Comparison of ENCODE assay signal across 7 mouse cellular contexts in the genomic region with DNA sequence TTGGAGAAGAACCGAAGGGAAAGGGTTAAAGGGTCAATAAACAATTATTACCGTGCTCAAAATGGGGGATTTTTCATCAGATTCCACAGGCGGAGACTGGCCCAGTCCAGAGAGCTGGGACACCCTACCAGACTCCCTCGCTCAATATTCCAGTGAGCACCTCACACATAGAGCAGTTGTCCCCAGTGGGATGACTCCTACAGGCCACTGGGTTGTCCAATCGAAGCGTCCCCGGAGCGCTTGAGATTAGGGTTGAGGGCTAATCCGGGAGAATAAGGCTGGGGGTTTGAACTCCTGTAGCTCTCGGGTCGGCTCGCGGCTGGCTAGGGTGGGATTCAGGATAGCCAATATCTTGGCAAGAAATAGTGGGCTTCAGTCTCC. TPM values are rescaled to one million over a fixed set of nuclear protein-coding genes. Genes with fewer than 3 reads are reported as not detected.
A peak's percentile ranks its signal among the peaks of the same experiment; 100 is the strongest.
DNase-seq lines count a peak whose midpoint lies in the region; ATAC-seq and TF ChIP-seq lines count a peak whose summit lies in the region.

No protein-coding gene starts in this region.

- no peak for TF ChIP-seq POLR2A in limb, embryonic 14.5 days (IDR thresholded peaks at IDR 0.05; ENCODE audit: borderline replicate concordance, extremely low read depth, insufficient read depth, insufficient read length)

- H3K9ac ChIP-seq in lung, postnatal 0 days (replicated peaks; ENCODE audit: low read depth): no peak overlapping the region
- no peak overlapping the region for H3K9ac ChIP-seq in forebrain, embryonic 14.5 days (ENCODE audit: low read length)
- no peak overlapping the region for H3K9ac ChIP-seq in limb, embryonic 14.5 days (ENCODE audit: low read depth, low read length, severe bottlenecking)
- H3K9ac ChIP-seq in stomach, embryonic 15.5 days: no peak overlapping the region

- no peaks in the 10 kb centered on the region for H3K36me3 ChIP-seq in lung, postnatal 0 days (ENCODE audit: insufficient read depth, low read length)
- no peaks in the 10 kb centered on the region for H3K36me3 ChIP-seq in forebrain, embryonic 14.5 days (ENCODE audit: control insufficient read depth, insufficient read depth, low read length)
- H3K36me3 ChIP-seq in limb, embryonic 14.5 days (ENCODE audit: control insufficient read depth, insufficient read depth, low read length): no peaks in the 10 kb centered on the region
- H3K36me3 ChIP-seq in stomach, embryonic 15.5 days: no peaks in the 10 kb centered on the region

- peak overlapping the region; percentile 46 for H3K4me3 ChIP-seq in lung, postnatal 0 days (ENCODE audit: low read depth, low read length)
- H3K4me3 ChIP-seq in forebrain, embryonic 14.5 days (ENCODE audit: low read depth, low read length): peak overlapping the region; percentile 38
- H3K4me3 ChIP-seq in limb, embryonic 14.5 days (replicated peaks; ENCODE audit: low read length): peak overlapping the region; percentile 46
- peak overlapping the region; percentile 43 for H3K4me3 ChIP-seq in stomach, embryonic 15.5 days (replicated peaks)

- no peak for TF ChIP-seq CTCF in lung, postnatal 0 days (IDR thresholded peaks at IDR 0.05)

- ATAC-seq in lung, postnatal 0 days: no peak
- no peak for ATAC-seq in forebrain, embryonic 14.5 days
- peak; percentile 17; the same call in 1 of the 2 replicates for ATAC-seq in limb, embryonic 14.5 days (ENCODE audit: low FRiP score, low read depth)
- no peak for ATAC-seq in stomach, embryonic 15.5 days (ENCODE audit: insufficient read depth, low FRiP score, low read depth)
- ATAC-seq in megakaryocyte-erythroid progenitor cell, adult 5-6 weeks (replicated peaks; ENCODE audit: low FRiP score, low TSS enrichment, poor library complexity, severe bottlenecking): no peak; the same call in 1 of the 2 replicates

- peaks cover 79% of the 10 kb centered on the region for H3K27me3 ChIP-seq in lung, postnatal 0 days (replicated peaks; ENCODE audit: insufficient read depth, low read length)
- H3K27me3 ChIP-seq in forebrain, embryonic 14.5 days (replicated peaks; ENCODE audit: control insufficient read depth, insufficient read depth, low read length): peaks cover 85% of the 10 kb centered on the region
- peaks cover 81% of the 10 kb centered on the region for H3K27me3 ChIP-seq in limb, embryonic 14.5 days (ENCODE audit: control insufficient read depth, insufficient read depth, low read length)
- H3K27me3 ChIP-seq in stomach, embryonic 15.5 days (replicated peaks): peaks cover 78% of the 10 kb centered on the region

- H3K9me3 ChIP-seq in lung, postnatal 0 days (ENCODE audit: low read length): no peaks in the 10 kb centered on the region
- H3K9me3 ChIP-seq in forebrain, embryonic 14.5 days (replicated peaks; ENCODE audit: control insufficient read depth, low read length): no peaks in the 10 kb centered on the region
- no peaks in the 10 kb centered on the region for H3K9me3 ChIP-seq in limb, embryonic 14.5 days (ENCODE audit: control insufficient read depth, low read length)
- H3K9me3 ChIP-seq in stomach, embryonic 15.5 days: no peaks in the 10 kb centered on the region

- WGBS in lung, postnatal 0 days: 3% methylated on average over 13 of the region's 13 CpGs
- WGBS in forebrain, embryonic 14.5 days: 0% methylated on average over 13 of the region's 13 CpGs
- WGBS in limb, embryonic 14.5 days: 1% methylated on average over 13 of the region's 13 CpGs
- WGBS in stomach, embryonic 15.5 days: under 1% methylated on average over 13 of the region's 13 CpGs

- no peak for DNase-seq in lung, postnatal 0 days (ENCODE audit: low spot score)
- no peak for DNase-seq in lung, postnatal 36 days
- DNase-seq in forebrain, embryonic 14.5 days (ENCODE audit: low spot score): no peak
- DNase-seq in limb, embryonic 14.5 days (ENCODE audit: low spot score): no peak
- DNase-seq in urinary bladder, postnatal 10 days (ENCODE audit: low spot score): no peak

- H3K4me2 ChIP-seq in lung, postnatal 0 days (replicated peaks; ENCODE audit: low read depth, low read length): peak overlapping the region; percentile 77
- H3K4me2 ChIP-seq in forebrain, embryonic 14.5 days (ENCODE audit: low read length): peak overlapping the region; percentile 60
- peak overlapping the region; percentile 80 for H3K4me2 ChIP-seq in limb, embryonic 14.5 days (replicated peaks; ENCODE audit: low read depth, low read length, severe bottlenecking)
- peak overlapping the region; percentile 91 for H3K4me2 ChIP-seq in stomach, embryonic 15.5 days

- peaks cover 8% of the 10 kb centered on the region for H3K4me1 ChIP-seq in lung, postnatal 0 days (ENCODE audit: insufficient read depth, low read depth, low read length)
- H3K4me1 ChIP-seq in forebrain, embryonic 14.5 days (ENCODE audit: control insufficient read depth, insufficient read depth, low read length): peaks cover 11% of the 10 kb centered on the region; the same call in 1 of the 2 replicates
- peaks cover 5% of the 10 kb centered on the region; the same call in 1 of the 2 replicates for H3K4me1 ChIP-seq in limb, embryonic 14.5 days (ENCODE audit: control insufficient read depth, insufficient read depth, low read length)
- H3K4me1 ChIP-seq in stomach, embryonic 15.5 days: peaks cover 22% of the 10 kb centered on the region

- no peak for TF ChIP-seq EP300 in lung, postnatal 0 days (IDR thresholded peaks at IDR 0.05)

- H3K27ac ChIP-seq in lung, postnatal 0 days (ENCODE audit: low read length): no peak overlapping the region
- H3K27ac ChIP-seq in forebrain, embryonic 14.5 days (ENCODE audit: low read depth, low read length): no peak overlapping the region
- no peak overlapping the region for H3K27ac ChIP-seq in limb, embryonic 14.5 days (replicated peaks; ENCODE audit: low read depth, low read length)
- H3K27ac ChIP-seq in stomach, embryonic 15.5 days: no peak overlapping the region

RNA-seq across cellular contexts. Expression of a gene that starts 0.3 kb away (rescaled TPM):
- polyA plus RNA-seq in lung, postnatal 0 days (2015; fragmentation: Nextera tagmentation; extraction: Ambion mirVana): 0.05 TPM in 2 replicates
- polyA plus RNA-seq in forebrain, embryonic 14.5 days (2014; fragmentation: Nextera tagmentation; extraction: Ambion mirVana): 0.75 and 0.76 TPM in 2 replicates
- polyA plus RNA-seq in limb, embryonic 14.5 days (2012; rRNA removed): 0.89 and 1.0 TPM in 2 replicates
- polyA plus RNA-seq in limb, embryonic 14.5 days (2014; fragmentation: Nextera tagmentation; extraction: Ambion mirVana): 0.32 and 0.46 TPM in 2 replicates
- polyA plus RNA-seq in stomach, embryonic 15.5 days (2015; fragmentation: Nextera tagmentation; extraction: Ambion mirVana): 0.05 TPM in 1 of 2 replicates, not detected in the other
- not detected in 2 replicates for total RNA-seq in megakaryocyte-erythroid progenitor cell, adult 5-6 weeks (2014; fragmentation: Nextera tagmentation)
- not detected in 2 replicates for total RNA-seq in megakaryocyte-erythroid progenitor cell, adult 5-6 weeks (2017)

RNA-seq across cellular contexts. Expression of a gene that starts 36.9 kb away (rescaled TPM):
- 499 and 511 TPM in 2 replicates for polyA plus RNA-seq in lung, postnatal 0 days (2015; fragmentation: Nextera tagmentation; extraction: Ambion mirVana)
- polyA plus RNA-seq in forebrain, embryonic 14.5 days (2014; fragmentation: Nextera tagmentation; extraction: Ambion mirVana): 669 and 680 TPM in 2 replicates
- 403 and 867 TPM in 2 replicates for polyA plus RNA-seq in limb, embryonic 14.5 days (2012; rRNA removed)
- 702 and 731 TPM in 2 replicates for polyA plus RNA-seq in limb, embryonic 14.5 days (2014; fragmentation: Nextera tagmentation; extraction: Ambion mirVana)
- polyA plus RNA-seq in stomach, embryonic 15.5 days (2015; fragmentation: Nextera tagmentation; extraction: Ambion mirVana): 594 and 688 TPM in 2 replicates
- total RNA-seq in megakaryocyte-erythroid progenitor cell, adult 5-6 weeks (2014; fragmentation: Nextera tagmentation): 1,176 and 1,210 TPM in 2 replicates
- 2,564 and 2,726 TPM in 2 replicates for total RNA-seq in megakaryocyte-erythroid progenitor cell, adult 5-6 weeks (2017)
